Mouse (Mus musculus): ENCODE results near the gene Cox6b1. TPM values are rescaled to one million over a fixed set of nuclear protein-coding genes. Genes with fewer than 3 reads are reported as not detected.
A peak's percentile ranks its signal among the peaks of the same experiment; 100 is the strongest.

The Cox6b1 gene
- polyA plus RNA-seq, 1 experiment from 2014 or later: 871 TPM

GRCm38 (mm10) chr7:30633762-30634412, 7.9 kb upstream of the Cox6b1 start:
- Histone ChIP-seq H3K27ac (no peak overlapping the region), H3K9ac (no peak overlapping the region), H3K27me3 (peaks cover 89% of the 10 kb centered on the region), H3K36me3 (replicated peaks) (no peaks in the 10 kb centered on the region), H3K4me1 (peaks cover 10% of the 10 kb centered on the region; the same call in 1 of the 2 replicates), H3K9me3 (no peaks in the 10 kb centered on the region), H3K4me2 (peak overlapping the region; percentile 36; the same call in 1 of the 2 replicates), H3K4me3 (replicated peaks) (no peak overlapping the region)
- WGBS: 8% methylated on average over 27 of the region's 27 CpGs
- no peak for ATAC-seq (ENCODE audit: low FRiP score)

DNA sequence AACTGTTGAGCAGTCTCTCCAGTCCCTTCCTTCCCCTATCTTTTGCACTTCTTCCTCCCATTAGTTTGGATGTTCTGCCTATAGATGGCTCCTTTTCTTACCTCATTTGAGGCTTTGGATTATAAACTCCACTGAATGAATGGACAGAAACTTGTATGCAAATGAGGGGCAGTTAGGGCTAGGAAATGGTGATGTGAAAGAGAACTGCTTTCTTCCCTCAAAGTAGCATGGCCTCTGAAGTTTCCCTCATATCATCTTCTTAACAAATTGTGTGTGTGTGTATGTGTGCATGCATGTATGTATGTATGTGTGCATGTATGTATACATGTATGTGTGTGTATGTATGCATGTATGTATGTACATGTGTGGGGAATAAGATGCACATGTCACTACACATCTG, 3.1 kb upstream of the Cox6b1 start:
- H3K4me1 ChIP-seq: peaks cover 13% of the 10 kb centered on the region
- peaks cover 51% of the 10 kb centered on the region for H3K27me3 ChIP-seq
- H3K4me2 ChIP-seq: no peak overlapping the region
- no peak overlapping the region for H3K27ac ChIP-seq
- peaks cover 5% of the 10 kb centered on the region for H3K36me3 ChIP-seq (replicated peaks)
- H3K4me3 ChIP-seq (replicated peaks): no peak overlapping the region
- ATAC-seq (ENCODE audit: low FRiP score): no peak
- no peak overlapping the region for H3K9ac ChIP-seq
- H3K9me3 ChIP-seq: no peaks in the 10 kb centered on the region

GRCm38 (mm10) chr7:30626647-30627046, 696 bp upstream of the Cox6b1 start:
- WGBS: 80% methylated on average over 5 of the region's 5 CpGs
- no peak for ATAC-seq (ENCODE audit: low FRiP score)
- no peak overlapping the region for H3K4me2 ChIP-seq

GRCm38 (mm10) chr7:30619202-30619601, 6.7 kb downstream of the Cox6b1 start:
- Histone ChIP-seq H3K27ac (no peak overlapping the region), H3K9me3 (no peaks in the 10 kb centered on the region), H3K9ac (no peak overlapping the region), H3K27me3 (no peaks in the 10 kb centered on the region), H3K36me3 (replicated peaks) (peaks cover 80% of the 10 kb centered on the region), H3K4me2 (no peak overlapping the region), H3K4me3 (replicated peaks) (no peak overlapping the region), H3K4me1 (no peaks in the 10 kb centered on the region)
- no peak for ATAC-seq (ENCODE audit: low FRiP score)
- 85% methylated on average over 3 of the region's 3 CpGs for WGBS

More at GRCm38 (mm10) chr7:30626647-30627046, 696 bp upstream of the Cox6b1 start:
- no peak overlapping the region for H3K9ac ChIP-seq
- peaks cover 28% of the 10 kb centered on the region for H3K27me3 ChIP-seq
- H3K4me1 ChIP-seq: peaks cover 12% of the 10 kb centered on the region
- no peak overlapping the region for H3K27ac ChIP-seq
- peaks cover 29% of the 10 kb centered on the region for H3K36me3 ChIP-seq (replicated peaks)
- H3K9me3 ChIP-seq: no peaks in the 10 kb centered on the region
- H3K4me3 ChIP-seq (replicated peaks): no peak overlapping the region

GRCm38 (mm10) chr7:30618658-30619057, 7.3 kb downstream of the Cox6b1 start:
- Histone ChIP-seq H3K27me3 (no peaks in the 10 kb centered on the region), H3K4me1 (no peaks in the 10 kb centered on the region), H3K9me3 (no peaks in the 10 kb centered on the region), H3K4me3 (replicated peaks) (no peak overlapping the region), H3K9ac (no peak overlapping the region), H3K27ac (no peak overlapping the region), H3K4me2 (no peak overlapping the region), H3K36me3 (replicated peaks) (peaks cover 75% of the 10 kb centered on the region)
- no peak for ATAC-seq (ENCODE audit: low FRiP score)
- WGBS: 98% methylated on average over 9 of the region's 9 CpGs

GRCm38 (mm10) chr7:30615049-30615760, 10.7 kb downstream of the Cox6b1 start:
- Histone ChIP-seq H3K27ac (no peak overlapping the region), H3K4me3 (replicated peaks) (no peak overlapping the region), H3K9ac (no peak overlapping the region), H3K4me1 (no peaks in the 10 kb centered on the region), H3K9me3 (no peaks in the 10 kb centered on the region), H3K4me2 (no peak overlapping the region), H3K36me3 (replicated peaks) (peaks cover 48% of the 10 kb centered on the region), H3K27me3 (no peaks in the 10 kb centered on the region)
- WGBS: 60% methylated on average over 5 of the region's 5 CpGs
- ATAC-seq (ENCODE audit: low FRiP score): no peak

GRCm38 (mm10) chr7:30614454-30614853, 11.5 kb downstream of the Cox6b1 start:
- no peak overlapping the region for H3K4me3 ChIP-seq (replicated peaks)
- H3K27ac ChIP-seq: no peak overlapping the region
- no peaks in the 10 kb centered on the region for H3K9me3 ChIP-seq
- peaks cover 44% of the 10 kb centered on the region for H3K36me3 ChIP-seq (replicated peaks)
- no peaks in the 10 kb centered on the region for H3K4me1 ChIP-seq
- no peak for ATAC-seq (ENCODE audit: low FRiP score)
- no peak overlapping the region for H3K9ac ChIP-seq
- WGBS: 85% methylated on average over 2 of the region's 2 CpGs
- no peak overlapping the region for H3K4me2 ChIP-seq
- H3K27me3 ChIP-seq: no peaks in the 10 kb centered on the region

DNA sequence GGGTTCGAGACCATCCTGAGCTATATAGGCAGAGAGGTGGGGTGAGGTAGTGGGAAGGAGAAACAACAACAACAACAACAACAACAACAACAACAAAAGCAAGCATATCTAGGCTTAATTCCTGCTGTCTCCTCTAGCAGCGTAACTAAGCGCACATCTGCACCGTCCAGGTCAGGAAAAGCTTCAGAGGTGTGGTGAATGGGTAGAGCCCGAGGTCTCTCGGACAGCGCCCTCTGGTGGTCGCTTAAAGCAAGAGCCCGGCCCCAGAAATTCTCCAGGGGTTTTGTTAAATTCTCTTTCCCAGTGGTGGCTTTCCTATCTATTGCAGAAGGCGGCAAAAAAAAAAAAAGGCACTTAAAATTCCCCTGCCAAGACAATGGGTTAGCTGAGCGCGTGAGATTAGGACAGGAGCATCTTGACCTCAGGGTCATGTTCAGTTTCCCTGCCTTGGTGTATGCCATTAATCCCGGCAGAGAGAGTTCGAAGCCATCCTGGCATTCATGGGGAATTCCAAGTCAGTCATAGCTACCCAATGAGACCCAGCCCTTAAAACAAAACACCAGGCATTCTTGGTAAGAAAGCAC, 12.3 kb downstream of the Cox6b1 start:
- WGBS: 23% methylated on average over 14 of the region's 14 CpGs
- ATAC-seq (ENCODE audit: low FRiP score): peak; percentile 58; the same call in 1 of the 2 replicates
- H3K36me3 ChIP-seq (replicated peaks): peaks cover 36% of the 10 kb centered on the region
- no peak overlapping the region for H3K9ac ChIP-seq
- no peaks in the 10 kb centered on the region for H3K27me3 ChIP-seq
- no peaks in the 10 kb centered on the region for H3K4me1 ChIP-seq
- no peak overlapping the region for H3K4me3 ChIP-seq (replicated peaks)
- H3K27ac ChIP-seq: no peak overlapping the region
- H3K9me3 ChIP-seq: no peaks in the 10 kb centered on the region
- no peak overlapping the region for H3K4me2 ChIP-seq

DNA sequence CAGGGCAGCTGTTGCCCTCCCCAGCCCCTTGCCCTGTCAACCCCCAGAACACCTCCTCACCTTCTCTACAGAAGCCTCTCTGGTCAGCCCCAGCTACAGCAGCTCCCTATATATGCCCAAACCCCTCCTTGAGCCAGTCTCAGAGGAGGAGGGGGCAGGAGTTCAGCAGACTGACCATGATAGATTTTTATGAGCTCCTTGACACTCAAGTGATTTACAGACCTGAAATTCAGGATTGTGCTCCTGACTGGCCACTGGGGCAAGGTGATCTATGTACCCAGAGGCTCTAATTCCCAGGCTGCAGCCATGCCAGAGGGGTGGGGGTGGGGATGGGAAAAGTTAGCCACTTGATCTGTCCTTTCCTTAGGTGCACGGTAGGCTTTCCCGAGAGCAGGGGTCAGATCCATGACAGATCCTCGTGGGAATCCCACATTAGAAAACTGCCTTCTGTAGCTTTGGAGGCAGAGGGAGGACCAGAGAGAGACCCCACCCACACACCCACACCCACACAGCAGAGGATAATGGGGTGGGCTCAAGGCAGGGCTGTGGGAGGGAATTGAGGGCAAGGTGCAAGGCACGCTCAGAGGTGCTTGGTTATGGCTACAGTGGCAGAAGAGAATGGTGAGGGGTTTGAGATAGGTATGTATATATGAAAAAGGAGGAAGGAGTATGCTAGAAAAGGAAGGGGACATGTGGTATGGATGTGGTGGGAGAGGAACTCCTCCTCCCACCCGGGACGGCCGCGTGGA, 13.1 kb downstream of the Cox6b1 start, which contains the start of gene Upk1a:
Upk1a (minus strand) TSS at position 194 of the 749 bp plus-strand sequence.
- no peak within 1 kb of the TSS for H3K4me2 ChIP-seq

GRCm38 (mm10) chr7:30610043-30610442, 15.9 kb downstream of the Cox6b1 start:
- no peak overlapping the region for H3K4me3 ChIP-seq (replicated peaks)
- no peak overlapping the region for H3K9ac ChIP-seq
- no peak overlapping the region for H3K4me2 ChIP-seq
- no peak overlapping the region for H3K27ac ChIP-seq
- no peaks in the 10 kb centered on the region for H3K27me3 ChIP-seq
- ATAC-seq (ENCODE audit: low FRiP score): no peak
- H3K9me3 ChIP-seq: no peaks in the 10 kb centered on the region
- peaks cover 2% of the 10 kb centered on the region; the same call in 1 of the 2 replicates for H3K36me3 ChIP-seq (replicated peaks)
- H3K4me1 ChIP-seq: no peaks in the 10 kb centered on the region
- 60% methylated on average over 7 of the region's 7 CpGs for WGBS

More for the DNA sequence above, 13.1 kb downstream of the Cox6b1 start, which contains the start of gene Upk1a:
- no peaks in the 10 kb centered on the region for H3K27me3 ChIP-seq
- no peak within 1 kb of the TSS for H3K9ac ChIP-seq
- H3K36me3 ChIP-seq (replicated peaks): peaks cover 28% of the 10 kb centered on the region
- no peak within 1 kb of the TSS for H3K27ac ChIP-seq
- 84% methylated on average over 8 of the region's 8 CpGs for WGBS
- H3K4me1 ChIP-seq: no peaks in the 10 kb centered on the region
- no peaks in the 10 kb centered on the region for H3K9me3 ChIP-seq
- ATAC-seq (ENCODE audit: low FRiP score): no peak
- H3K4me3 ChIP-seq (replicated peaks): no peak within 1 kb of the TSS

GRCm38 (mm10) chr7:30608476-30608875, 17.5 kb downstream of the Cox6b1 start:
- WGBS: 43% methylated on average over 16 of the region's 16 CpGs
- Histone ChIP-seq H3K36me3 (replicated peaks) (no peaks in the 10 kb centered on the region), H3K27ac (no peak overlapping the region), H3K4me2 (no peak overlapping the region), H3K9ac (no peak overlapping the region), H3K9me3 (no peaks in the 10 kb centered on the region), H3K27me3 (no peaks in the 10 kb centered on the region), H3K4me3 (replicated peaks) (no peak overlapping the region), H3K4me1 (no peaks in the 10 kb centered on the region)
- no peak for ATAC-seq (ENCODE audit: low FRiP score)

- WGBS: 33% methylated on average over 8 of the region's 8 CpGs
- H3K9me3 ChIP-seq: no peaks in the 10 kb centered on the region
- ATAC-seq (ENCODE audit: low FRiP score): no peak
These were observed 18.1 kb downstream of the Cox6b1 start for GRCm38 (mm10) chr7:30607706-30608309.

More at GRCm38 (mm10) chr7:30607706-30608309, 18.1 kb downstream of the Cox6b1 start:
- no peak overlapping the region for H3K9ac ChIP-seq
- H3K36me3 ChIP-seq (replicated peaks): no peaks in the 10 kb centered on the region
- H3K27ac ChIP-seq: no peak overlapping the region
- no peak overlapping the region for H3K4me2 ChIP-seq
- H3K4me1 ChIP-seq: no peaks in the 10 kb centered on the region
- no peaks in the 10 kb centered on the region for H3K27me3 ChIP-seq
- no peak overlapping the region for H3K4me3 ChIP-seq (replicated peaks)
